Mouse (Mus musculus): ENCODE data around the gene Olfr1324. TPM values are rescaled to one million over a fixed set of nuclear protein-coding genes. Genes with fewer than 3 reads are reported as not detected.
"Not testable (repeated sequence)": the region's sequence is repeated elsewhere in the genome, so short reads cannot be mapped to it uniquely, and the experiment has no call there.

Gene Olfr1324
- not detected in 2 replicates for total RNA-seq (2014; fragmentation: Nextera tagmentation)
- total RNA-seq (2017): not detected in 2 replicates

GRCm38 (mm10) chrX:50428398-50428797 is at the start of gene Olfr1324:
TSS of gene Olfr1324 (minus strand) at chrX:50428498.
- no peak for ATAC-seq (replicated peaks; ENCODE audit: low FRiP score, low TSS enrichment, poor library complexity, severe bottlenecking)

GRCm38 (mm10) chrX:50470341-50470740 is 42.0 kb upstream of the Olfr1324 start:
- not testable (repeated sequence) for ATAC-seq (replicated peaks; ENCODE audit: low FRiP score, low TSS enrichment, poor library complexity, severe bottlenecking)

- no peak for ATAC-seq (replicated peaks; ENCODE audit: low FRiP score, low TSS enrichment, poor library complexity, severe bottlenecking)
These were observed 27.8 kb upstream of the Olfr1324 start for GRCm38 (mm10) chrX:50456136-50456535.

DNA sequence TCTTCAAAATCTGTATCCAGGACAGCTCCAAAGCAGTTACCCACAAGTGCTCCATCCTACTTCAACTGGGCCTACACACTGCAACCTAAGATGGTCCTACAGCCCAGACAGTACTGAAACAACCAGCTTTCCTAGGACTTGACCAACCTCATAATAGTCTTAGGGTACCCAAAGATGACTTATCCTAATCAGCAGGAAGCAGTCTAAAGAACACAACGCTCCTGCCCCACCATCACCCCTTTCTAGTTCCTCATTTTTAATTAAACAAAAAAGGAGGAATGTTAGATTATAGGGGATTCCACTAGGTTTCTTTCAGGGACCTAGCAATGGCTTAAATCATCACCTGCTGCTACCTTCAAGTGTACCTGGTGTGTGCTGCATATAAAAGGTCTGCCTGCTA is 15.1 kb upstream of the Olfr1324 start:
- ATAC-seq (replicated peaks; ENCODE audit: low FRiP score, low TSS enrichment, poor library complexity, severe bottlenecking): no peak

DNA sequence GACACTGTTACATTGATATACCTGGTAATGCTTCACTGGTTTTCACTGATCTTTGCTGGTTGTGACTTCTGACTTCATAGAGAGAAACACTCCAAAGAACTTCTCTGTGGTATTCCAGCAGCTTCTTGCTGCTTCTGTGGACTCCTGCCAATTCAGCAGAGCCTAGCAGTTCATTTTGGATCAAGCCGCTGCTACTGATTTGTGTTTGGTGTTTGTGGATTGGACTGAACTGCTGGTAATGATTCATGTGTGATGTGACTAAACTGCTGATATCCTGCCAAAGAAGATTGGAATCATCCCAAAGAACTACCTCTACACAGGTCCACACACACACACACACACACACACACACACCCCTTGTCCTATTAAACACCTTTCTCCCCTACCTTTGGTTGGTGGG is 14.4 kb upstream of the Olfr1324 start:
- no peak for ATAC-seq (replicated peaks; ENCODE audit: low FRiP score, low TSS enrichment, poor library complexity, severe bottlenecking)

DNA sequence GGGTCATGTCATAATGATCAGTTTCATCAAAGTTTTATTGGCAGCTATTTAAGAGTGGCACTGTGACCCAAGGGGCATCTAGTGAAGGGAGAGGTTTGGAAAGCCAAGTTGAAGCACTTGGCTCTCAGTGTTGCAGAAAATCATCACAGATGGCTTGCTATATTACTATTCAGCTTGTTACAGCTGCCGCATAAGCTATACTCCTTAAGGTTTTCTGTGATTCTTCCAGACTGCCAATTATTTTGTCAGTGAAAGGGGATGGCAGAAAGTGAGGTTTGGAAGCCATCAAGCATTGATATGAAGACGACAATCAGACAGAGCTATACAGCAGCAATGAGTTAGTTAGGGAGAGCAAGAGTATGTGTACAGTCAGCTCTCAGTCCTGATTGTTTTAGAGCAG is 4.2 kb upstream of the Olfr1324 start:
- no peak for ATAC-seq (replicated peaks; ENCODE audit: low FRiP score, low TSS enrichment, poor library complexity, severe bottlenecking)

GRCm38 (mm10) chrX:50427712-50428328 is 478 bp downstream of the Olfr1324 start:
- no peak for ATAC-seq (replicated peaks; ENCODE audit: low FRiP score, low TSS enrichment, poor library complexity, severe bottlenecking)

DNA sequence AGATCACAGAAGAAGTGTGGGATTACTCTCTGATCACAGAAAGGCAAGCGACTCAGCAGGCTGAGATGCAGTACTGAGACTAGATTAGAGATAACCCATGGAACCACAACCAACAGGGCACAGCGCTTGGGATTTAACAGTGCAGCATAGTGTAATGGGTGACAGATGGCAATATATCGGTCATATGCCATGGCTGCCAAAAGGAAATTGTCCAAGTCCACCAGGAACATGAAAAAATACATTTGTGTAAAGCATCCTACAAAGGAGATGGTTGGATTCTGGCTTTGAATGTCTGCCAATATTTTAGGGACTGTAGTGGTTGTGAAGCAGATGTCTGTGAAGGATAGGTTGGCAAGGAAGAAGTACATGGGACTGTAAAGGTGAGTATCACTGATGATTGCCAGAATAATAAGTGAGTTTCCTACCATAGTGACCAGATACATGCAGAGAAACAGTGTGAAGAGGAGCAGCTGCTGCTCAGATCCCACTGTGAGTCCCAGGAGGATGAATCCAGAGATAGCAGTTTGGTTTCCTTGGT is 2.3 kb downstream of the Olfr1324 start:
- ATAC-seq (replicated peaks; ENCODE audit: low FRiP score, low TSS enrichment, poor library complexity, severe bottlenecking): no peak

- not testable (repeated sequence) for ATAC-seq (replicated peaks; ENCODE audit: low FRiP score, low TSS enrichment, poor library complexity, severe bottlenecking)
These were observed 17.9 kb downstream of the Olfr1324 start for GRCm38 (mm10) chrX:50410361-50410760.

- not testable (repeated sequence) for ATAC-seq (replicated peaks; ENCODE audit: low FRiP score, low TSS enrichment, poor library complexity, severe bottlenecking)
These were observed 37.7 kb downstream of the Olfr1324 start for GRCm38 (mm10) chrX:50390616-50391015.

DNA sequence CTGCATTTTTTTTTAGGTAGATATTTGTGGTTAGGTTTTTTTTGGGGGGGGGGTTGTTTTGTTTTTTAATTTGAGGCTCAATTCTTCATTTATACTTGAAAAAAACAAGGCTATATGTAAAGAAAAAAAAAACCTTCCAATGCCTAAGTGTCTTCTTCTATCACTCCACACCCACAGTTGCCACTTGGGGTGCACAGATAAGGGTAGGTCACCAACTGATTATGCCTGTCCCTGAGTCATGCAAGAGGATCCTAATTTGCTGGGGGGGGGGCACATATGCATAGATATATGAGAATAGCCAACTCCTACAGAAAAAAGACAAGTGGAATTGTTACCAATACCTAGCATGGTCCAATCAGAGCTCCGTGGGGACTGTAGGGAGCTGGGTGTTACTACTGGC is 53.3 kb downstream of the Olfr1324 start:
- 0 out of 2 replicates have a peak, but pooled peaks have one; percentile 83 for ATAC-seq (replicated peaks; ENCODE audit: low FRiP score, low TSS enrichment, poor library complexity, severe bottlenecking)
